Mouse (Mus musculus): ENCODE results near the gene Cish. TPM values are rescaled to one million over a fixed set of nuclear protein-coding genes. Genes with fewer than 3 reads are reported as not detected.

Cish gene
- polyA plus RNA-seq, 1 experiment from 2014 or later, result 3.7 TPM

GRCm38 (mm10) chr9:107259571-107259970, 36.3 kb upstream of the Cish start:
- Histone ChIP-seq H3K4me3 (ENCODE audit: low read depth, low read length) (no peak overlapping the region), H3K9me3 (replicated peaks; ENCODE audit: control insufficient read depth, low read length) (no peaks in the 10 kb centered on the region), H3K9ac (replicated peaks; ENCODE audit: low read length) (no peak overlapping the region), H3K27ac (replicated peaks; ENCODE audit: low read depth, low read length) (no peak overlapping the region), H3K36me3 (replicated peaks; ENCODE audit: control insufficient read depth, insufficient read depth, low read depth, low read length) (no peaks in the 10 kb centered on the region), H3K4me2 (ENCODE audit: low read depth, low read length) (no peak overlapping the region), H3K27me3 (ENCODE audit: control insufficient read depth, insufficient read depth, low read length) (no peaks in the 10 kb centered on the region), H3K4me1 (ENCODE audit: control insufficient read depth, insufficient read depth, low read length) (no peaks in the 10 kb centered on the region)
- ATAC-seq (replicated peaks; ENCODE audit: insufficient number of reproducible peaks, low FRiP score, low TSS enrichment, low read depth) (no peak), DNase-seq (ENCODE audit: low spot score) (no peak)
- WGBS, result 69% methylated on average over 6 of the region's 6 CpGs

GRCm38 (mm10) chr9:107260429-107260828, 35.4 kb upstream of the Cish start:
- H3K9me3 ChIP-seq (replicated peaks; ENCODE audit: control insufficient read depth, low read length), result no peaks in the 10 kb centered on the region
- 77% methylated on average over 2 of the region's 2 CpGs for WGBS
- DNase-seq (ENCODE audit: low spot score), result no peak
- no peak overlapping the region for H3K9ac ChIP-seq (replicated peaks; ENCODE audit: low read length)
- no peaks in the 10 kb centered on the region for H3K4me1 ChIP-seq (ENCODE audit: control insufficient read depth, insufficient read depth, low read length)
- no peaks in the 10 kb centered on the region for H3K27me3 ChIP-seq (ENCODE audit: control insufficient read depth, insufficient read depth, low read length)
- H3K36me3 ChIP-seq (replicated peaks; ENCODE audit: control insufficient read depth, insufficient read depth, low read depth, low read length), result no peaks in the 10 kb centered on the region
- no peak for ATAC-seq (replicated peaks; ENCODE audit: insufficient number of reproducible peaks, low FRiP score, low TSS enrichment, low read depth)
- H3K27ac ChIP-seq (replicated peaks; ENCODE audit: low read depth, low read length), result no peak overlapping the region
- no peak overlapping the region for H3K4me3 ChIP-seq (ENCODE audit: low read depth, low read length)
- H3K4me2 ChIP-seq (ENCODE audit: low read depth, low read length), result no peak overlapping the region

- Histone ChIP-seq H3K27me3 (ENCODE audit: control insufficient read depth, insufficient read depth, low read length) (no peaks in the 10 kb centered on the region), H3K9ac (replicated peaks; ENCODE audit: low read length) (no peak overlapping the region), H3K4me1 (ENCODE audit: control insufficient read depth, insufficient read depth, low read length) (no peaks in the 10 kb centered on the region), H3K4me2 (ENCODE audit: low read depth, low read length) (no peak overlapping the region), H3K27ac (replicated peaks; ENCODE audit: low read depth, low read length) (no peak overlapping the region), H3K4me3 (ENCODE audit: low read depth, low read length) (no peak overlapping the region), H3K9me3 (replicated peaks; ENCODE audit: control insufficient read depth, low read length) (no peaks in the 10 kb centered on the region), H3K36me3 (replicated peaks; ENCODE audit: control insufficient read depth, insufficient read depth, low read depth, low read length) (no peaks in the 10 kb centered on the region)
- 65% methylated on average over 8 of the region's 8 CpGs for WGBS
- ATAC-seq (replicated peaks; ENCODE audit: insufficient number of reproducible peaks, low FRiP score, low TSS enrichment, low read depth), result no peak
- DNase-seq (ENCODE audit: low spot score), result no peak
Observed at GRCm38 (mm10) chr9:107260836-107261235, 35.0 kb upstream of the Cish start.

GRCm38 (mm10) chr9:107261792-107262191, 34.0 kb upstream of the Cish start:
- H3K9ac ChIP-seq (replicated peaks; ENCODE audit: low read length), result no peak overlapping the region
- WGBS, result 83% methylated on average over 6 of the region's 6 CpGs
- no peak for DNase-seq (ENCODE audit: low spot score)

GRCm38 (mm10) chr9:107262375-107262774, 33.5 kb upstream of the Cish start:
- Histone ChIP-seq H3K9me3 (replicated peaks; ENCODE audit: control insufficient read depth, low read length) (no peaks in the 10 kb centered on the region), H3K4me3 (ENCODE audit: low read depth, low read length) (no peak overlapping the region), H3K36me3 (replicated peaks; ENCODE audit: control insufficient read depth, insufficient read depth, low read depth, low read length) (no peaks in the 10 kb centered on the region), H3K4me1 (ENCODE audit: control insufficient read depth, insufficient read depth, low read length) (no peaks in the 10 kb centered on the region), H3K9ac (replicated peaks; ENCODE audit: low read length) (no peak overlapping the region), H3K27me3 (ENCODE audit: control insufficient read depth, insufficient read depth, low read length) (no peaks in the 10 kb centered on the region), H3K4me2 (ENCODE audit: low read depth, low read length) (no peak overlapping the region), H3K27ac (replicated peaks; ENCODE audit: low read depth, low read length) (no peak overlapping the region)
- WGBS, result 78% methylated on average over 7 of the region's 7 CpGs
- no peak for ATAC-seq (replicated peaks; ENCODE audit: insufficient number of reproducible peaks, low FRiP score, low TSS enrichment, low read depth)
- no peak for DNase-seq (ENCODE audit: low spot score)

More at GRCm38 (mm10) chr9:107261792-107262191, 34.0 kb upstream of the Cish start:
- Histone ChIP-seq H3K9me3 (replicated peaks; ENCODE audit: control insufficient read depth, low read length) (no peaks in the 10 kb centered on the region), H3K36me3 (replicated peaks; ENCODE audit: control insufficient read depth, insufficient read depth, low read depth, low read length) (no peaks in the 10 kb centered on the region), H3K27me3 (ENCODE audit: control insufficient read depth, insufficient read depth, low read length) (no peaks in the 10 kb centered on the region), H3K27ac (replicated peaks; ENCODE audit: low read depth, low read length) (no peak overlapping the region), H3K4me3 (ENCODE audit: low read depth, low read length) (no peak overlapping the region), H3K4me1 (ENCODE audit: control insufficient read depth, insufficient read depth, low read length) (no peaks in the 10 kb centered on the region), H3K4me2 (ENCODE audit: low read depth, low read length) (no peak overlapping the region)
- ATAC-seq (replicated peaks; ENCODE audit: insufficient number of reproducible peaks, low FRiP score, low TSS enrichment, low read depth), result no peak

- WGBS, result 89% methylated on average over 5 of the region's 5 CpGs
- DNase-seq (ENCODE audit: low spot score), result no peak
- no peak for ATAC-seq (replicated peaks; ENCODE audit: insufficient number of reproducible peaks, low FRiP score, low TSS enrichment, low read depth)
- Histone ChIP-seq H3K36me3 (replicated peaks; ENCODE audit: control insufficient read depth, insufficient read depth, low read depth, low read length) (no peaks in the 10 kb centered on the region), H3K9ac (replicated peaks; ENCODE audit: low read length) (no peak overlapping the region), H3K4me2 (ENCODE audit: low read depth, low read length) (no peak overlapping the region), H3K9me3 (replicated peaks; ENCODE audit: control insufficient read depth, low read length) (no peaks in the 10 kb centered on the region), H3K4me1 (ENCODE audit: control insufficient read depth, insufficient read depth, low read length) (no peaks in the 10 kb centered on the region), H3K27ac (replicated peaks; ENCODE audit: low read depth, low read length) (no peak overlapping the region), H3K27me3 (ENCODE audit: control insufficient read depth, insufficient read depth, low read length) (no peaks in the 10 kb centered on the region), H3K4me3 (ENCODE audit: low read depth, low read length) (no peak overlapping the region)
Observed at GRCm38 (mm10) chr9:107263912-107264311, 31.9 kb upstream of the Cish start.

- Histone ChIP-seq H3K36me3 (replicated peaks; ENCODE audit: control insufficient read depth, insufficient read depth, low read depth, low read length) (no peaks in the 10 kb centered on the region), H3K4me1 (ENCODE audit: control insufficient read depth, insufficient read depth, low read length) (no peaks in the 10 kb centered on the region), H3K4me3 (ENCODE audit: low read depth, low read length) (no peak overlapping the region), H3K9ac (replicated peaks; ENCODE audit: low read length) (no peak overlapping the region), H3K9me3 (replicated peaks; ENCODE audit: control insufficient read depth, low read length) (no peaks in the 10 kb centered on the region), H3K27me3 (ENCODE audit: control insufficient read depth, insufficient read depth, low read length) (no peaks in the 10 kb centered on the region), H3K27ac (replicated peaks; ENCODE audit: low read depth, low read length) (no peak overlapping the region), H3K4me2 (ENCODE audit: low read depth, low read length) (no peak overlapping the region)
- 64% methylated on average over 3 of the region's 3 CpGs for WGBS
- ATAC-seq (replicated peaks; ENCODE audit: insufficient number of reproducible peaks, low FRiP score, low TSS enrichment, low read depth), result no peak
- DNase-seq (ENCODE audit: low spot score), result no peak
Observed at GRCm38 (mm10) chr9:107264731-107265130, 31.1 kb upstream of the Cish start.

GRCm38 (mm10) chr9:107267028-107267427, 28.8 kb upstream of the Cish start:
- H3K27me3 ChIP-seq (ENCODE audit: control insufficient read depth, insufficient read depth, low read length), result no peaks in the 10 kb centered on the region
- ATAC-seq (replicated peaks; ENCODE audit: insufficient number of reproducible peaks, low FRiP score, low TSS enrichment, low read depth) (no peak), DNase-seq (ENCODE audit: low spot score) (no peak)
- no peak overlapping the region for H3K27ac ChIP-seq (replicated peaks; ENCODE audit: low read depth, low read length)
- H3K4me3 ChIP-seq (ENCODE audit: low read depth, low read length), result no peak overlapping the region
- no peaks in the 10 kb centered on the region for H3K9me3 ChIP-seq (replicated peaks; ENCODE audit: control insufficient read depth, low read length)
- no peaks in the 10 kb centered on the region for H3K4me1 ChIP-seq (ENCODE audit: control insufficient read depth, insufficient read depth, low read length)
- H3K36me3 ChIP-seq (replicated peaks; ENCODE audit: control insufficient read depth, insufficient read depth, low read depth, low read length), result no peaks in the 10 kb centered on the region
- no peak overlapping the region for H3K4me2 ChIP-seq (ENCODE audit: low read depth, low read length)
- no peak overlapping the region for H3K9ac ChIP-seq (replicated peaks; ENCODE audit: low read length)
- 81% methylated on average over 1 of the region's 1 CpGs for WGBS

Data from embryonic facial prominence, embryonic 11.5 days (tissue).